Mouse (Mus musculus) mature B cell (primary cell): ENCODE measurements around the gene Snapin.

ENCODE experiments used
- in situ Hi-C: fragments of 300-500 bp; cut with MboI; formaldehyde crosslinking; loops from 2 replicates; pipeline ENCODE4 v1.14.3; 2019

Snapin gene

DNA sequence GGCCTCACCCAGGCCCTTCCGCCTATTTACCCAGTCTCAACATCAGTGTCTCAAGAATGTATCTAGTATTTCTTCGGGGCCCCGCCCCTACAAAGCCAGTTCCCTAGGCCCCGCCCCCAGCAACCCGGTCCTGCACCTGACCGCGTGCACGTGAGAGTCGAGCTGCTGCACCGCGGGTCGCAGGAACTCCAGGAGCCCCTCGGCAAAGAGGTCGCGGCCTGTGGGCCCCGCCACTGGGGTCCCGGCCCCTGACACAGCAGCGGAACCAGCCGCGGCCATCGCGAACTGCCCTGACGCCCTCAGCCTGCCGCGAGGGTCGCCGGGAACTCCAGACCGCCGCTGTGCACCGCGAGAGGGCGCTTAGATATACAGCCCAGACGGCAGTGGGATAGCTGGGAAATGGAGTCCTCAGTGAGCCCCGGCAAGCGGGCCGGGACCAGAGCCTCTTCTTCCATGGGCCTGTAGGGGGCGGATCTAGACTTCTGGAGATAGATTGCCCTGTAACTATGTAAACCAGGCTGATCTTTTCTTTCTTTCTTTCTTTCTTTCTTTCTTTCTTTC lies at the start of gene Snapin:
TSS of gene Snapin (minus strand) at position 338 of the 561 bp plus-strand sequence.
- in situ Hi-C loops, result no loop called here

DNA sequence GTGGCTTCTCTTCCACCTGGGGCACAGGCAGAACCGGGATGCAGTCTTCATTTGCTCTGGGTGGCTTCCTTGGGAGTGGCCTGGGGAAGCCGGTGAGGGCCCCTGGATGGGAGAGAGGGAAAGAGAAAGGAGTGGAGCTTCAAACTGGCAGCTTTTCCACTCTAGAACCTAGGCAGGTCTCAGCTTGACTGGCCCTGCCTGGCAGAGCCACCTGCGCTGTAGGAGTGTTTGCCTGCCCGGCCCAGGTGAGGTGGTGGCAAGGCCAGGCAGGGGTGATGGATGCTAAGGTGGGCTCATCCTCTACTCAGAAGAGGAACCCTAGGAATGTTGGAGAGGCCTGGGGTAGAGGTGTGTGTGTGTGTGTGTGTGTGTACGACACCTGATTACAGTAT lies 47.1 kb upstream of the Snapin start:
- in situ Hi-C loops, result no loop called here

DNA sequence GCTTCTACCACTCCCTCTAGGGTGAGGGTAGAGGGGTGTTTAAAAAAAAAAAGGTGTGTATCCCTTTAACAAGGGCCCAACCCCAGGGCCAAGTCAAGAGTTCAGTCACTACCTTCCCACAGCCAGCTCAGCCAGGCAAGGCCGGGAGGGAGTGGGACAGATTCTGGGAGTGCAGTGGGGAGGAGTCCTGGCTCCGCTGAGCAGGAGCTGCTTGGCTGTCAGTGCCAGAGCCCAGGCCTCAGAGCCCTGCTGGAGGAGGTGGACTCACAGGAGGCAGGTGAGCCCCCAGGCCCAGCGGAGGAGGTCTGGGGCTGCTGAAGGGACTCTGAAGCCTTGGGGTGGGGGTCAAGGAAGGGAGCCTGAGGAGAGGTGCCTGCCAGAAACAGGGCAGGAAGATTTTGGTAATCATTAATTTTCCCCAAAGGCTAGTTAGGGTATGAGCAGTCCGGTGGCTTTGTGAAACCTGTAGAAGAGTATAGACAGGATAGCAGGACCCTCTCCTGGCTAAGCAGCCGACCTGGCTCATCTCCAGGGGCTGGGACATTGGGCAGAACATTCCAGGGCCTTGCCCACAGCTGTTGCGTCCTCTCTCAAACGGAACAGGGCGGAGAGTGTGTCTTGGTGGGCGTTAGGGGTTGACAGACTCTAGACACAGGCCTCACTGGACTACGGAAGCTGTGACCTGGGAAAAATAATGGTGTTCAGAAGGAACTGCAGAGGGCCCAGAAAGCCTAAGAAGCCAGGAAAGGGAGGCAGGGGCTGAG lies 46.5 kb upstream of the Snapin start, which contains the start of gene S100a16:
TSS of gene S100a16 (plus strand) at position 114 of the 764 bp plus-strand sequence.
- in situ Hi-C loops, result no loop called here

DNA sequence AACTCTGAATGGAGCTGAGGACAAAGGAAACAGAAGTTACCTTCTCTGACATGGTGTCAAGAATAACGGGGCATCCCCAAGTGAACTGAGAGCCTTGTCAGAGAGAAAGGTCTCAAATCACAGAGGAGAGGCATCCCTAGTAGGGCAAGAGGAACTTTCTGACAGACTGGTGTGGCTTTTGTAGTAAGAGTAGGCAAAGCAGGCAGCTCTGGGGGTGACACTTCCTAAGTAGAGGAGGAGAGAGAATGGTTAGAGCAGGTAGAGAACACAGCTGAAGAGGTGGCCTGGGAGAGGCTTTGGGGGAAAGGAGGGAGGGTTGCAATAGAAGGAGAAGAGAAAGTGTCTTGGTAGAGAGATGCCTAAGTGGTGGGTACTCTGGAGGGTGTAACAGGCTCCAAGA lies 44.6 kb upstream of the Snapin start:
- in situ Hi-C loops, result no loop called here

DNA sequence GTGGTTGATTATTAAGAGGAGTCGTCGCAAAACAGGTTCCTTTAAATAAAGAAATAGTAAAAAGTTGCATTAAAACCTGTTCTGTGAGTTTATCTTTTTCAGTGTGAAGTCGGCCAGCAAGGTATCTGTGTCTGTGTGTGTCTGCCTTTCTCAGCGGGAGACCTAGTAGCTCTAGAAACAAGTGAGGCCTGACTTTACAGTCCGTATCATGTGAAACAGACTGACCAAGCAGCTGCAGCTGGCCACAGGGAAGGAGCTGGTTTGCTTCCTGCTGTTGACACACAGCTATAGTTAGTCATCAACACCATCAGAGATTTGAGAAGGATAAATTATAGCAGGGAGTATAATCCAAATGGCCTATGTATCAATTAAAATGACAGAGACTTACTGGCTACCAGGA lies 40.9 kb upstream of the Snapin start:
- in situ Hi-C loops, result no loop called here

DNA sequence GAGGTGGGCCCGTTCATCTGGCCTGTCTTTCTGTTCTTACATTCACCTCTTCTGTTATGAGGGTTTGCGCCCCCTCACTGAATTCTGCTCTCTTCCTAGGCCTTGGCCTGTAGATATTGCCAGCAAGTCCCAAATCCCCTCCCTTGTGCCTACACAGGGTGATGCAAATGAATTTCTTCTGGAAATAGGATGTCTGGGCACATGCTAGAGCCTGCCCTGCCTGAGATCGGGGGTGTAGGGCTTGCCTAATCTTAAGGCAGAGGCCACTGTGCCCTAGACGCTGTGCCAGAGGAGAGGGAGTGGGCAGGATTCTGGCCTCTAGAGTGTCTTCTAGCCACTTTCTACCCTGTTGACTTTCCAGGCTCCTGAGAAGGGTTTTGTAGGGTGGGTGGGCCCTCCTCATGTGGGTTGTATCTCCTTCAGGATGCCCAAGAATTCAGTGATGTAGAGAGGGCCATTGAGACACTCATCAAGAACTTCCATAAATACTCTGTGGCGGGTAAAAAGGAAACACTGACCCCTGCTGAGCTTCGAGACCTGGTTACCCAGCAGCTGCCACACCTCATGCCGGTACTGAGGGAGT lies 36.5 kb upstream of the Snapin start:
- in situ Hi-C loops, result no loop called here

DNA sequence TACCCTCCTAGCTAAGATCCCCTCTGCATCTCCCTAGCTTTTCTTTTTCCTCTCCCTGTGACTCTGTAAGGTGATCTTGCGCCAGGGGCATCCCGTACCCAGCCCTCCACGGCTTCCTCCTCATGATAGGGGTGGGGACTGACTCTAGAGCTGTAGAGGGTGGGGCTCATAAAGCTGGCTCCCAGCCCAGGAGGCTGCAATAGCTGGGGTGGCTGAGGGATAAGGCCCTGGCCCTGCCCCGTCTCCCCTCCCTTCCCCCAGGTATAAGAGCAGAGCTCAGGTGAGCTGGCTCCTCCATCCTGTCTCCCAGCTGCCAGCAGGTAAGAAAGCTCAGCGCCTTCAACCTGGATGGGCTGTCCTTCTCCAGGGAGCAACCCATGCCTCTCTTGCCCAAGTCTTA lies 35.7 kb upstream of the Snapin start, which contains the start of gene S100a14:
TSS of gene S100a14 (plus strand) at position 277 of the 400 bp plus-strand sequence.
- in situ Hi-C loops, result no loop called here

DNA sequence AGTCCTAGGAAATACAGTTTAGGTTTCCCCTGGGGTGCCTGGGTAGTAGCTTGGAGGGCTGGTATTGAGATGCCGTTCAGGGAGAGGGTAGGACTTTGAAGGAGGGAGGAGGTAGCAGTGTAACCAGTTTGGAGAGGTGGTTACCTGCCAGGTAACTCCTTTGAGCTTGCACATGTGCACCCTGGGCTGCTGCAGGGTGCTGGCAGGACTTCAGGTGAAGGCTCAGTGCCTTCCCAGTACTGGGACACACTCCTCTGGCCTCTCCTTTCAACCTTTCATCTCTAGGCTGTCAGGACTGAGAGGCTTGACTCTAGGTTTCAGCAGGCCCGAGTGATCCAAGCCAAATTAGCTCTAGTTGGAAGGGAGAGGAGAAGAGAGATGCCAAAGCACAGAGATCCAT lies 35.2 kb upstream of the Snapin start:
- in situ Hi-C loops, result no loop called here

DNA sequence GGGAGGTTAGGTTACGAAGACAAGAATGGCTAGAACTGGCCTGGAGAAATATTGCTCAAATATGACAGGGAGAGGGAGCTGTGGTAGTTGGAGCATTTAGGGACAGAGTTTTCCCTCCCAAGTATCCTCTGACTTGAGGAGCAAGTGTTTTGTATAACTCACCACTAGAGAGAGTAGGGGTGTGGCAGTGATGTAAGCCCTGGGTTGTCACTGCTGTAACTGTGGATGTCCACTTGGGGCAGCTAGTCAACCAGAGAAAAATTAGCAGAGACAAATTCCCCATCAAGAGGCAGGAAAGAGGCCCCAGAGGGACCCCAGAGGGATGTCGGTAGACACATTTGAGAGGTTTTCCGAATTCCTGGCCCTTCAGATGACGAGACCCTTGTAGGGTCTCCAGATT lies 34.6 kb upstream of the Snapin start:
- in situ Hi-C loops, result no loop called here

DNA sequence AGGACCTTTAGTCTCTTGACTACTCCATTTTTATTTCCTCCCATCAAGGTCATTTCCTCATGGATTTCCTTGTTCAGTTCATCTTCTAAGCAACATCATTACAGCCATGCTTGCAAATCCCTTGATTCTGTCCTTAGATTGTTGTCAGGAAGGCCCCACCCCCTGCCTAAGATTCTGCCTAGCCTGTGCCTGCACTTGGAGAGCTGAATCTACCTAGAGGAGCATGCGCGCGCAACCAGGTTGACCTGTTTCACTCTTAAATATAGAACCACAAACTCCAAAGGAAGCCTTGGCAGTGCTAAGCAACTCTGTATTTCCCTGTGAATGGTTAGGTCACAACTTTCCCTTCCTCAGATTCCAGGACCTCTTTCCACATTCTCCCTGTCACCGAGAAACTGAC lies 26.9 kb upstream of the Snapin start:
- in situ Hi-C loops, result loop anchor here (10.0 kb wide), 1 partner anchor 97 kb away; the partner anchor contains the start of gene S100a6

DNA sequence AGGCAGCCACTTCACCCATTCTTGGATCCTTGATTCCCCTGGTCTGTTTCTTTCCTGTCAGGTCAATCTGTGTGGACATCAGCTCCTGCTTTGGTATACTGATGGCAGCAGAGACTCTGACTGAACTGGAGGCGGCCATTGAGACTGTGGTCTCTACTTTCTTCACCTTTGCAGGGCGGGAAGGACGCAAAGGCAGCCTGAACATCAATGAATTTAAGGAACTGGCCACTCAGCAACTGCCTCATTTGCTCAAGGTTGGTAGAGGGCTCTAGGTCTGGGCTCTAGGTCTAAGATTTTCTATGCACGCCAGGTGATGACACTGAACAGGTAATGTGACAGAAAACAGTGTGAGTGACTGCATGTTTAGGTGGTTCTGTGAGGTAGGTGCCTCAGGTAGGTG lies 25.0 kb upstream of the Snapin start:
- in situ Hi-C loops, result loop anchor here (10.0 kb wide), 1 partner anchor 99 kb away; the partner anchor contains the start of gene S100a6

DNA sequence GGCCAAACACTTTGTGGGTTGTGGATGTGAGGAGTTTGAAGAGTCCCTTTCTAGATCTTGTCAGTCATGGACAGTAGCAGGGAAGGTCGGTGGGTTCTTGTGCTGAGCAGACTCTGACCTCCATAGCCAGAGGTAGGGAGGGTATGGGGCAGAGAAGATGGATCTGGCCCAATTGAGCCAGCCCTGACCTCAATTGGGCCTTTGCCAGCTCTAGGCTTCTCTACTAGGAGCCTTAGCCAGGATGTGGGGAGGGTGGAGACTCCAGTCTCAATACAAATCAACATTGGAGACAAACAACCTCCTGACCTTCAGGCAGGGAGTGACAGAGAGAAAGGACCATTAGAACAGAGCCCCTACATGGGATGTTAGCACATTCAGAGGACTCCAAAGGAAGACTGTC lies 24.4 kb upstream of the Snapin start:
- in situ Hi-C loops, result loop anchor here (10.0 kb wide), 1 partner anchor 100 kb away; the partner anchor contains the start of gene S100a6

DNA sequence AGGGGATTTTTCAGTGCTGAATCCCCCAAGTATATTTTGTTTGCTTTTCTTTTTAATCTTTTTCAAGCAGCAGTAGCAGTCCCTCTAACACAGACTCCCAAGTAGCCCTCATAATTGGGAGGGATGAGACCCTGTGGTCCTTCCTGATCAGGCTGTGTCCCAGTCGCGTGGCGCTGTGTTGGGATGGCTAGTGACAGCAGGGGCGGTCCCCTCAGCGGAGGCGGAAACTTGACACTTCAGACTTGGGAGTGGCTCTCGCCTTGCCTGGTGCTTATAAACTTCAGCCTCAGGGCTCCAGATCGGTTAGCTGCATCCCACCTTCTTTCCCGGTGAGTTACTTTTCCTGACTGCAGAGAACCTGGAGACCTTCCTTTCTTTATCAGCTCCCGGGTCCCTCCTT lies 23.9 kb upstream of the Snapin start:
- in situ Hi-C loops, result loop anchor here (10.0 kb wide), 1 partner anchor 100 kb away; the partner anchor contains the start of gene S100a6

DNA sequence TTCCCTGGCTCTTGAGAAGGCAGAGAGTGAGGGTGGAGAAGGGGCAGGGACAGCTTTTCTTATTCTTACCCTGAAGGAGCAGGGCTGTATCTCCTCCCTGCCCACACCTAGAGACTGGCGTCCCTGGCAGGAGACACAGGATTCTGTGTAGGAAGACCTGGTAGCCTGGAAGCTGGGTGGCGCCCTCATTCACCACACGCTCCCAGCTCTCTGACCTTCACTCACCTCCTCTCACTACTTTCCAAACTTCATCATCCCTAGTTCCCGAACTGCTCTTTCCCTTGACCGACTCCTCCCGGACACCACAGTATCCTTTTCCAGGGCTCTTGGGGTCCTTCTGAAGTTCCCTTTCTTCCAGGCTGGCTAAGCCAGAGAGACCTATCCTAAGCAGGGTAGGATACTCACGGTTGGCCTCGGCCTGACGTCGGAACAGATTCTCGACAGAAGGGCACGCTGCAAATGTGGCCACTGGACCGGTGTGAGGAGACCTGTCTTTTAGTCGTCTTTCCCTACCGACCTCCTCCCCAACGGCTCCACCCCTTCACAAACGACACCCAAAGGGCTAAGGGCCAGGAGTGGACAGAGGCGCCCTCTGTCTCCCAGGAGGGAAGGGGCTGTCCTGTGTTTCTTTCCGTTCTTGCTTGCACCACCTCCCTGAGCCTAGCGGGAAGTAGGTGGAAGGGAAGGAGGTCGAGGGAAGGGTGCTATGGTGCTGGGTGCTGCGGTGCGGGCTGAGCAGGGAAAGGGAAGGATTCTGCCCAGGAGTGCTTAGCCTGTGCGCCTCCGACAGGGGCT lies 23.2 kb upstream of the Snapin start, which contains the start of the genes S100a1 and S100a13:
TSS of gene S100a1 (minus strand) at position 597 of the 795 bp plus-strand sequence.
TSS of gene S100a13 (plus strand) at position 640 of the 795 bp plus-strand sequence.
- in situ Hi-C loops, result loop anchor here (10.0 kb wide), 1 partner anchor 101 kb away; the partner anchor contains the start of gene S100a6

DNA sequence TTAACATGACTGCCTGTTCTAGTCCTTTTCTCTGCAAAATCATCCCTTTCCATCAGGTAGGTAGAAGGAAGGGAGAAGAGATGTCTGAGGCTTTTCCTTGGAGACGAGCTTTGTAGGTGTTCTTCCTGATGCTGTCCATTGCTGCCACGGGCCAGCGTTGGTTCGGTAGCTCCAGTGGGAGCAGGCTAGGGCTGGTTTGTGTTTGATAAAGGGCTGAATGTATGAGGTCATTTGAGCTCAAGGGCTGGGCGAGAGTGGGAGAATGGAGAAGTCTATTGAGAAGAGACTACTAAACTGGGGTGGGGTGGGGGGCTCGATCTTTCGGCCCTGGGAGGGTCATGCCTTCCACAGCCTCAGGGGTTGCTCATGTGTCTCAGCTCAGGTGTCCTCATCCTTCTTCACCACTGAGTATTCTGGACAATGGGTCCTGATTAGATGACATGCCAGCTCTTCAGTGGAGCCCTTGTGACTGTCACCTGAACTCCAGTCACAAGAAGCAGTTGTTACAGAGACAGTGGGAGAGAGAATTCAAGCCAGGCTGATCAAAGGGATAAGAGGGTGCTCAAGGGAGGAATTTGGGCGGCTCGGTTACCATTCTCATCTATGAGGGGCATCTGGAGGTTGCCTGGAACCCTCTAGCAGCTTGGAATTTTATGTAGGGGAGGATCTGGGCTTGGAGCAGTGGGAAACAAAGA lies 22.3 kb upstream of the Snapin start:
- in situ Hi-C loops, result loop anchor here (10.0 kb wide), 1 partner anchor 102 kb away; the partner anchor contains the start of gene S100a6

DNA sequence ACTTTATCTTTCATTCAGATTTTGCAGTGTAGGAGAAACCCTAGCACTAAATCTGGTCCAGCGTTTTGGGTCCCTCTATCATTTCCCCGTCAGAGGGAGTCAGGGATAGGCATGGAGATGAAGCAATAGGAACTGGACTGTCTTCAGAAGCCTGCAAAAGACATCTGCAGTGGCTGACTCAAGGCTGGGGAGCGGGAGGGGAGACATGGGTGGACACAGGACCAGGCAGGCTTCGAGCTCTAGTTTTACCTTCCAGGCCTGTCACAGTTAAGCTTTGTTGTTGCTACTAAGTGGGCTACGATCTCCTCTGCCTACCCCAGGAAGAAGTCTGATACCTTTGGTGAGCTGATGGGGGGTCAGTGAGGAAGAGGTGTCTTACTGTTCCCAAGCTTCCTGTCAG lies 21.4 kb upstream of the Snapin start:
- in situ Hi-C loops, result loop anchor here (10.0 kb wide), 1 partner anchor 103 kb away; the partner anchor contains the start of gene S100a6

DNA sequence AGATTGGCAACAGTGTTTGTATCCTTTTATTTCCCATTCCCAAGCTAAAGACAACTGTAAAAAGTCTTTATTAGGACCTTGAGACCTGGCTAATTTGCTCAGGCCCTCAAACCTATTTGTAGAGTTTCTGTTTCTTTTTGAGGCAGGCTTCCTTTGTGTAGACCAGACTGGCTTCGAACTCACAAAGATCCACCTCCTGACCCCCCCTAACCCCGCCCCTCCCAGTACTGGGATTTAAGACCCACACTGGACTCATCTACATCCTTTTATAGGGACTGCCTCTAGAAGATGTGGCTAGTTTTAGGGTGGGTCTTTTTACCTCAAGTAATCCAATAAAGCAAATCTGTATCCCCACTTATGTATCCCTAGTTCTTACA lies 18.9 kb upstream of the Snapin start:
- in situ Hi-C loops, result loop anchor here (10.0 kb wide), 1 partner anchor 105 kb away; the partner anchor contains the start of gene S100a6

DNA sequence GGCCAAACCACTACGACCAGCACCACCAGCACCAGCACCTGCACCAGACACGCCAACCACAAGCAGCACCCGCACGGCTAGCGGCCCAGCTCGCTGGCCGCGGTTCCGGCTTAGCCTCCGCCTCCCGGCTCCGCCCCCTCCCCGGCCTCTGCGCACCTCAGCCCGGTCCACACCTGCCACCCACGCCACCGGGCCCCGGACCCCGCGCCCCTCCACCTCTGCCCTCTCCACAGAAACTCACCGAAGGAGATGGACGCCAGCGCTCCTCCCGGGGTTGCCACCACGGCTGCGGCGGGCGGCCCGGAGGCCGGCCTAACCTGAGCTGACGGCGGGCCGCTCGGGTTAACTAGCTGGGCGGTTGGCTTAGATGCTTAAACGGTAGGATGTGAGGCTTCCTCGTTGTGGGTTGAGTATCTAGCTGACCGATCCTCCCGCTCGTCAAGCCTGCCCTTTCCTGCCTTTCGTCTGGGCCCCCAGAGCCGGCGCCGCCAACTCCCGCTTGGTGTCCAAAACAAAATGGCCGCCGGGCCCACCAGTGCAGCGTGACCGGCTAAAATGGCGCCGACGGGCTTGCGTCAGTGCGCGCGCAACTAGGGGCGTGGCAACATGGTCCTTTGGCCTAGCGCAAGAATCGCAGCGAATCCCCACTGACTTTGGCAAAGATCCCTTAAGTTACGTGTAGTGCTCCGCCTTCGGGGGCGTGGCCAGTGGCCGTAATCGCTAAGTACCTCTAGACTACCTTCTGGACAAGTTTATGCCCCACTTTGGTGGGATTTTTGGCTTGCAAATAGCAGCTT lies 18.3 kb upstream of the Snapin start, which contains the start of gene Chtop:
TSS of gene Chtop (minus strand) at position 549 of the 797 bp plus-strand sequence.
- in situ Hi-C loops, result no loop called here

DNA sequence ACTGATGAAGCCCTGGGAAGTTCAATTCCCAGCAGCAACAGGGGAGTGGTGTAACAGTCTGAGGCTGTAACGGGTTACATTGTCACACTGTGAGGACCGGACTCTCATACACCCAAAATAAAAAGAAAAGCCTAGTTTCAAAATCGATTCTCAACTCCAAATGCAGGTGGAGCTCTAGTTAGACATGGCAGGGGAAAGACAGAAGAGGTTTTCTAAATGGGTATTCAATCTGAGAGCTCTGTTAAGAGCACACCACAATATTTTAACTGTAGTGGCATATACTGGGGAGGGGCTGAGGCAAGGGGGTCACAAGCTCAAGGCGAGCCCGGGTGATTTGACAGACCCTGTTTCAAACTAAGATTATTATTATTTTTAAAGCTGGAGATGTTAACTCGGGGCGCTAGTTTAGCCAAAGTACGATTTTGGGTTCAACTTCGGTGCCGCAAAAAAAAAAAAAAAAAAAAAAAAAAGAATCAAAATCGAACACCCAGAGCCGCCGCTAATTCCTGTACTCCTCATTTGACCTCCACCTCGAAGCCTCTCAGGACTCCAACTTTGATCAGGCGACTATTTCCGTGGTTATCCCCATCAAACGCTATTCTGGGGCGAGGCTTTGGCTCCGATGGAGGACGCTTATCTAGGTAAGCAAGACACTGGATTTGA lies 17.6 kb upstream of the Snapin start:
- in situ Hi-C loops, result no loop called here
